Mouse (Mus musculus) brain, embryonic 14.5 days (tissue): Measurements from ENCODE around the gene Dhcr7.

Source experiments
- CTCF ChIP-seq: fragments of 200-500 bp; IDR thresholded peaks from 2 replicates; pipeline ENCODE4 v1.5.1; 2012; ENCODE audit warnings: inconsistent platforms, mild to moderate bottlenecking, moderate library complexity, borderline replicate concordance; ENCODE audit not compliant: insufficient read depth, insufficient read length; ENCODE audit errors: extremely low read depth
- POLR2A ChIP-seq: fragments of 200-500 bp; IDR thresholded peaks from 2 replicates; pipeline ENCODE4 v1.6.1; 2012; ENCODE audit warnings: mild to moderate bottlenecking, inconsistent platforms, borderline replicate concordance; ENCODE audit not compliant: poor library complexity, insufficient read depth, insufficient read length, severe bottlenecking; ENCODE audit errors: extremely low read depth

- TF ChIP-seq POLR2A (no peak), CTCF (no peak)
These were observed 45.9 kb downstream of the Dhcr7 start for GRCm38 (mm10) chr7:143868874-143869273.
